Mouse (Mus musculus) midbrain, postnatal 0 days (tissue): ENCODE measurements around the gene Cfap20. TPM values are rescaled to one million over a fixed set of nuclear protein-coding genes. Genes with fewer than 3 reads are reported as not detected.
"Not testable (repeated sequence)": the region's sequence is repeated elsewhere in the genome, so short reads cannot be mapped to it uniquely, and the experiment has no call there.

Source experiments
- ATAC-seq: fragments of 200-750 bp; cut with Nextera tagmentation; 2 replicates; pipeline ENCODE4 v1.8.0; 2017; ENCODE audit warnings: moderate number of reproducible peaks, mild to moderate bottlenecking, moderate TSS enrichment, moderate library complexity; ENCODE audit not compliant: low FRiP score
- DNase-seq: peaks from one replicate; pipeline ENCODE4 v3.0.0-alpha.2; 2015; ENCODE audit warnings: low spot score
- H3K27ac ChIP-seq: fragments of 300-500 bp; sonication (generic); 2 replicates; pipeline ENCODE4 v1.5.1; 2014; ENCODE audit warnings: low read depth, mild to moderate bottlenecking, low read length, mixed read lengths
- H3K27me3 ChIP-seq: fragments of 300-500 bp; sonication (generic); 2 replicates; pipeline ENCODE4 v1.6.1; 2014; ENCODE audit warnings: low read length, control low read depth, mixed read lengths; ENCODE audit not compliant: insufficient read depth
- H3K36me3 ChIP-seq: fragments of 300-500 bp; sonication (generic); 2 replicates; pipeline ENCODE4 v1.6.1; 2014; ENCODE audit warnings: low read length, control low read depth, mixed read lengths; ENCODE audit not compliant: insufficient read depth
- H3K4me1 ChIP-seq: fragments of 300-500 bp; sonication (generic); 2 replicates; pipeline ENCODE4 v1.6.1; 2014; ENCODE audit warnings: mild to moderate bottlenecking, control low read depth, antibody characterized with exemption, low read length, mixed read lengths; ENCODE audit not compliant: insufficient read depth
- H3K4me2 ChIP-seq: fragments of 300-500 bp; sonication (generic); 2 replicates; pipeline ENCODE4 v1.6.1; 2014; ENCODE audit warnings: low read depth, mild to moderate bottlenecking, low read length, mixed read lengths; ENCODE audit not compliant: poor library complexity, severe bottlenecking
- H3K4me3 ChIP-seq: fragments of 300-500 bp; sonication (generic); 2 replicates; pipeline ENCODE4 v1.5.1; 2014; ENCODE audit warnings: low read depth, mild to moderate bottlenecking, low read length, moderate library complexity
- H3K9ac ChIP-seq: fragments of 300-500 bp; sonication (generic); replicated peaks from 2 replicates; pipeline ENCODE4 v1.6.1; 2014; ENCODE audit warnings: mild to moderate bottlenecking, low read length, moderate library complexity, mixed read lengths; ENCODE audit not compliant: poor library complexity, severe bottlenecking
- H3K9me3 ChIP-seq: fragments of 300-500 bp; sonication (generic); 2 replicates; pipeline ENCODE4 v1.6.1; 2016; ENCODE audit warnings: low read length, control low read depth
- CTCF ChIP-seq: IDR thresholded peaks from 2 replicates; pipeline ENCODE4 v1.5.1; 2016; ENCODE audit warnings: antibody characterized with exemption, mild to moderate bottlenecking
- WGBS: fragments of 180-500 bp; shearing (Covaris S2); extraction: QIAGEN DNeasy Blood & Tissue Kit; methylation state at CpG from one replicate; pipeline ENCODE4 v1.1.7; 2014; 5-methylcytosine and 5-hydroxymethylcytosine counted together
- polyA plus RNA-seq: library from polyadenylated mRNA; unstranded; fragments of >200 nt; fragmentation: Nextera tagmentation; extraction: Ambion mirVana; gene quantifications from 2 replicates; pipeline ENCODE4 v1.2.1, GENCODE M21; 2015
- total RNA-seq: library from RNA; depleted of rRNA; stranded (reverse); fragments of >200 nt; gene quantifications from 2 replicates; pipeline ENCODE4 v1.2.3, GENCODE M21; 2014

Cfap20 gene
- total and polyA plus RNA-seq, 2 experiments from 2014 or later: 80.4 to 129 TPM

- no peak overlapping the region for H3K4me3 ChIP-seq
- WGBS: 85% methylated on average over 3 of the region's 3 CpGs
- DNase-seq (no peak), ATAC-seq (no peak)
- no peak overlapping the region for H3K4me2 ChIP-seq
- TF ChIP-seq CTCF: no peak
- H3K36me3 ChIP-seq: no peaks in the 10 kb centered on the region
- H3K27ac ChIP-seq: no peak overlapping the region
- H3K4me1 ChIP-seq: no peaks in the 10 kb centered on the region
- H3K9me3 ChIP-seq: no peaks in the 10 kb centered on the region
- H3K27me3 ChIP-seq: no peaks in the 10 kb centered on the region
- no peak overlapping the region for H3K9ac ChIP-seq
Measured at GRCm38 (mm10) chr8:95381595-95381994, 53.1 kb downstream of the Cfap20 start.

GRCm38 (mm10) chr8:95380953-95381352, 53.7 kb downstream of the Cfap20 start:
- H3K27ac ChIP-seq: no peak overlapping the region
- H3K27me3 ChIP-seq: no peaks in the 10 kb centered on the region
- no peak overlapping the region for H3K9ac ChIP-seq
- no peak for TF ChIP-seq CTCF
- no peaks in the 10 kb centered on the region for H3K36me3 ChIP-seq
- no peak for ATAC-seq
- H3K9me3 ChIP-seq: no peaks in the 10 kb centered on the region
- H3K4me1 ChIP-seq: no peaks in the 10 kb centered on the region
- no peak for DNase-seq
- H3K4me2 ChIP-seq: no peak overlapping the region
- no peak overlapping the region for H3K4me3 ChIP-seq

- H3K9ac ChIP-seq, ATAC-seq, H3K27ac ChIP-seq, H3K4me2 ChIP-seq, H3K36me3 ChIP-seq, H3K4me1 ChIP-seq, H3K4me3 ChIP-seq, H3K9me3 ChIP-seq, H3K27me3 ChIP-seq, DNase-seq: not testable (repeated sequence)
- 98% methylated on average over 11 of the region's 11 CpGs for WGBS
Measured at GRCm38 (mm10) chr8:95378928-95379327, 55.7 kb downstream of the Cfap20 start.

GRCm38 (mm10) chr8:95377863-95378291, 56.8 kb downstream of the Cfap20 start:
- WGBS: 58% methylated on average over 7 of the region's 7 CpGs
- Histone ChIP-seq H3K9me3 (no peaks in the 10 kb centered on the region), H3K27me3 (no peaks in the 10 kb centered on the region), H3K27ac (no peak overlapping the region), H3K36me3 (peaks cover 3% of the 10 kb centered on the region; the same call in 1 of the 2 replicates), H3K4me3 (no peak overlapping the region), H3K4me1 (no peaks in the 10 kb centered on the region), H3K9ac (no peak overlapping the region), H3K4me2 (no peak overlapping the region)
- ATAC-seq: no peak
- TF ChIP-seq CTCF: no peak
- no peak for DNase-seq

GRCm38 (mm10) chr8:95377101-95377500, 57.6 kb downstream of the Cfap20 start:
- no peak overlapping the region for H3K9ac ChIP-seq
- H3K4me1 ChIP-seq: no peaks in the 10 kb centered on the region
- no peak for DNase-seq
- H3K4me2 ChIP-seq: no peak overlapping the region
- no peaks in the 10 kb centered on the region for H3K27me3 ChIP-seq
- H3K36me3 ChIP-seq: peaks cover 10% of the 10 kb centered on the region
- no peak overlapping the region for H3K27ac ChIP-seq
- H3K9me3 ChIP-seq: no peaks in the 10 kb centered on the region
- no peak for TF ChIP-seq CTCF
- WGBS: 80% methylated on average over 4 of the region's 4 CpGs
- H3K4me3 ChIP-seq: no peak overlapping the region
- no peak for ATAC-seq

GRCm38 (mm10) chr8:95376309-95376999, 58.2 kb downstream of the Cfap20 start:
- WGBS: 86% methylated on average over 12 of the region's 12 CpGs
- DNase-seq: no peak
- Histone ChIP-seq H3K4me2 (no peak overlapping the region), H3K9ac (no peak overlapping the region), H3K9me3 (no peaks in the 10 kb centered on the region), H3K4me3 (no peak overlapping the region), H3K36me3 (peaks cover 16% of the 10 kb centered on the region), H3K27me3 (no peaks in the 10 kb centered on the region), H3K4me1 (no peaks in the 10 kb centered on the region), H3K27ac (no peak overlapping the region)
- no peak for ATAC-seq
- no peak for TF ChIP-seq CTCF
